Mouse (Mus musculus) kidney, adult 9 months (tissue): Measurements from ENCODE around the gene Cwc27.
A peak's percentile ranks its signal among the peaks of the same experiment; 100 is the strongest.

ENCODE experiments used
- DNase-seq: peaks from one replicate; pipeline ENCODE4 v3.0.0; 2022

Gene Cwc27

DNA sequence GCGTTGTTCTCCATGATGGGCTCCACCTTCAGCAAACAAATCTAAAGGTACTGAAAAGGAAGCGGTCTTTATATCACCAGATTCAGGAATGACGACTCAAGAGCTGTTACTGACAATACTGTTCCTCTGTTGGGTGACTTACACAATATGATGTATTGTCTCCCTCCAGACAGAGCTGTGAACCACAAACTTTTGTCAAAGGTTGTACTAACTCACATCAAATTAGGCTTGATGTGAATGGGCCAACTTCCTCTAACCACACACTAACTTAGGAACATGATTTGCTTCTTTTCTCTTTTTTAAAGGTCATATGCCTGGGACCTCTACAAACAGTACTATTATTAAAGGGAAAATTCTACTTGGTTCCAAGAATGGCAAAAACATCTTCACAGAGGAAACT lies 53.7 kb downstream of the Cwc27 start:
- no peak for DNase-seq

DNA sequence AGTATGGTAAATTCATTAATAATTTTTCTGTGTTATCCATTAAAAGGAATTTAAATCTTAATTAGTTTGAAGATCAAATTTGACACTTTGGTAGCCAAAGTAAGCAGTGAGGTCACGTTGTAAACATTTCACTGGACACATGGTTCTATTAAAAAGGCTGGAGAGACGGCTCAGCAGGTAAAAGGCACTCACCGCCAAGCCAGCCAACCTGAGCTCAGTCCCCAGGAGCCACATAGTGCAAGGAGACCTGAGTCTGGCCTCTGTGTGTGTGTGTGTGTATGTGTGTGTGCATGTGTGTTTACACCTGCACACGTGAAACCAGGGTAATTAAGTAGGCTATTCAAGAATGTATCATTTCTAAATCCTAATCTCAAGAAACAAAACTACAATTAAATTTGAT lies 54.5 kb downstream of the Cwc27 start:
- DNase-seq: no peak

GRCm38 (mm10) chr13:104759381-104759780 lies 57.6 kb downstream of the Cwc27 start:
- DNase-seq: no peak

GRCm38 (mm10) chr13:104747032-104747431 lies 69.9 kb downstream of the Cwc27 start:
- no peak for DNase-seq

- no peak for DNase-seq
Measured at GRCm38 (mm10) chr13:104742866-104743265, 74.1 kb downstream of the Cwc27 start.

DNA sequence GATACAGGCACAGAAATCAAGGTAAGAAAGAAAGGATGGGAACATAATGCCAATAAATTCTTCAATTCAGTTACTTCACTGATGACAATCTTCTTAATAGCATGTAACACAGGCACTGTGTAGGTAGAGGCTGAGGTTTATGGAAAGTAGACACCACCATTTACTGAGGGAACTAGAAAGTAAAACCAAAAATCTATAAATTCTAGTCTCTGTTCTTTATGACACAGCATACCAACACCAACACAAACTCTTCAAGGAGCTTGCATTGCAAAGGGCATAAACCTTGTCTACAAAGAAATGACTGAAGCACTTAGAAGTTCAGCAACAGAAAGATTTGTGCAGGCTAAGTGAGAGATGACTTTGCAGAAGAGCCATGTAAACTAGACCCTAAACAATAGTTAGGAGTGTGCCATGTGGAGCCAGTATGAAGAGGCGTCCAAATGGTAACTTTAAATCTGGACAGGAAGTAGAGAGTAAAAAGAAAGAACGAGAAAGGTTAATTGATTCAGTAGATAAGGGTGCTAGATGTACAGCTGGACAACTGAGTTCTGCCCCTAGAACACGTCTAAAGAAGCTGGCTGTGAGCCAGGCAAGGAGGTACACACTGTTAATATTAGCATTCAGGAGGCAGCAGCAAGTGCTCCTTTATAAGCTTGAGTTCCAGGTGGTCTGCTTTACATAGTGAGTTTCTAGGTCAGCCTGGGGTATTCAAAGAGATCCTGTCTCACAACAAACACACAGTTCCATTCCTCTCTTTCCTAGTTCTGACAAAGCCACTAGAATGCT lies 87.5 kb downstream of the Cwc27 start:
- no peak for DNase-seq

- no peak for DNase-seq
Measured at GRCm38 (mm10) chr13:104727681-104728080, 89.3 kb downstream of the Cwc27 start.

- no peak for DNase-seq
Measured at GRCm38 (mm10) chr13:104720133-104720532, 96.8 kb downstream of the Cwc27 start.

GRCm38 (mm10) chr13:104694612-104695355 lies 122.2 kb downstream of the Cwc27 start:
- DNase-seq: peak; percentile 36

GRCm38 (mm10) chr13:104692710-104693109 lies 124.2 kb downstream of the Cwc27 start:
- DNase-seq: no peak

DNA sequence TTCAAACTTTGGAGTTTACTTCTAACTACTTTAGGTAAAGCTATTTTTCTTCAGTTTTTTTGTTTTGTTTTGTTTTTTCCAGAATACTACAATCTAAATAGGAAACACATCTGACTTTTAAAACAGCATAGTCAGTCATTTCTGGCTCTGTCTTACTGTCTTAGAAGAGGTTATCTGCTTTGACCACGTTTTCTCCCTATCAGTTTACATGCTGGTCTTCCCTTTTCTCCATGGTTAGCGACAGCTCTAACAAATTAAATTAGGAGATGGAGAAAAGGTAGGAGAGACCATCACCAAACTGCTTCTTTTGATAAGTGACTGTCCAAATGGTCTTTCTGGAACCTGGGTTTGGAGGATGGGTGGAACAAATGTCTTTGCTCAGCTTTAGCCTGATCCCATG lies 131.4 kb downstream of the Cwc27 start:
- DNase-seq: no peak

DNA sequence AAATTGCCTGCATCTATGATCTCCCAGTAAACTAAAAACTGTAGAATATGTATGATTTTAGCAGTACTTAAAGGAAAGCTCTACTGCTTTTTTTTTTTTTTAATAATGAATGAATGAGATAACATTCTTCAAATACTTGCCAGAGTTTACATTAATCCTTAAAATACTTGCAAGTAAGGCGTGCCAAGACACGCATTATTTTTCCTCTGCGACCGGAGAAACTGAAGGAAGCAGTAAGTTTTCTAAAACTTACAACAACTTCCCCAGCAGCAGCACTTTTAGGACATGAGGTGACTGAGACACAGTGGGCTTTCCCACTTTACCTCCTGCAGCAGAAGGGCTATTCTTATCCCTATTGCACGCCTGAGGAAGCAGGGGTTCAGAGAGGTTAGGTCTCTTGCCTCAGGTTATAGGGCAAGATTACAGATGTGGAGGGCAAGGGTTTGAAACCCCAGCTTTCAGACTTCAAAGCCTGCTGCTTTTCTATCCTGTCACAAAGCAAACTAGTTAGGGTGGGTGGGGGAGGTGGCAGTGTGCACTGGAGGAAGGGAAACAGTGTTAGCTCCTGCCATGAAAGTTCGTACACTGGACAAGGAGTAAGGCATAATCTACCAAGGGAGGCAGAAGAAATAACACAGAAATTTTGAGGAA lies 132.5 kb downstream of the Cwc27 start:
- no peak for DNase-seq

GRCm38 (mm10) chr13:104681212-104681611 lies 135.7 kb downstream of the Cwc27 start:
- peak; percentile 72 for DNase-seq

- no peak for DNase-seq
Measured at GRCm38 (mm10) chr13:104661188-104661587, 155.8 kb downstream of the Cwc27 start.

GRCm38 (mm10) chr13:104660042-104660680 lies 156.8 kb downstream of the Cwc27 start:
- no peak for DNase-seq

- no peak for DNase-seq
Measured at GRCm38 (mm10) chr13:104656666-104657272, 160.2 kb downstream of the Cwc27 start.

DNA sequence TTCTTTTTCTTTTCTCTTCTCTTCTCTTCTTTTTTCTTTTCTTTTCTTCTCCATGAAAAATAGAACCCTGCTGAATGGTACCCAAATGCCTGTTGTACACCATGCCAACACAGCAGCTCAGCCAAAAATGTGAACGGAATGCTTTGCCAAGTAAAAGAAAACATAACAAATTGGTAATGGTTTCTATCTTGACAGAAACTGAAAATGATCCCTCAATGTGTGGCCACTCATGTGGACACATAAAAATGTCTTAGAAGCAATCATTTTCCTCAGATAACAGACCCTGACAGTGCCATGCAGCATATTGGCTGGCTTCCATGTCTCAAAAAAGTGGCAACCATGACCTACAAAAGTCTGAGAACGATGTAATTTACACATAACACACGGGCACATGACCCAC lies 161.8 kb downstream of the Cwc27 start:
- no peak for DNase-seq

- no peak for DNase-seq
Measured at GRCm38 (mm10) chr13:104651763-104652162, 165.2 kb downstream of the Cwc27 start.

- DNase-seq: no peak
Measured at GRCm38 (mm10) chr13:104650654-104651053, 166.3 kb downstream of the Cwc27 start.

DNA sequence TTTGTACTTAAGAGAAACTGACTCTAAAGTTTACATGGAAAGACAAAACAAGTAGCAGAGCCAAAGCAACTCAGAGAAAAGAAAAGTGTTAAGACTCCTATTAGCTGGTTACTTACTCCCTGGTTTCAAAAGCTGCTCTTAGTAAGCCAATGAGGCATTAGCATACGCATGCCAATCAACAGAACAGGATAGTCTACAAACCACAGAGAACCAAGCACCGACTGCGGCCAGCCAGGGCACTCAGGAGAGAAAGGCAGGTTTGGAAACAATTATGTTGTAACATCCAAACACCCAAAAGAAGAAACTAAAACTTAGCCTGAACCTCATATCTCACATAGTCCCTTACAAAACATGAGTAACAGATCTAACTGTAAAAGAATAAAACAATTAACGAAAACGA lies 166.8 kb downstream of the Cwc27 start:
- no peak for DNase-seq

- no peak for DNase-seq
Measured at GRCm38 (mm10) chr13:104645778-104646425, 171.0 kb downstream of the Cwc27 start.

DNA sequence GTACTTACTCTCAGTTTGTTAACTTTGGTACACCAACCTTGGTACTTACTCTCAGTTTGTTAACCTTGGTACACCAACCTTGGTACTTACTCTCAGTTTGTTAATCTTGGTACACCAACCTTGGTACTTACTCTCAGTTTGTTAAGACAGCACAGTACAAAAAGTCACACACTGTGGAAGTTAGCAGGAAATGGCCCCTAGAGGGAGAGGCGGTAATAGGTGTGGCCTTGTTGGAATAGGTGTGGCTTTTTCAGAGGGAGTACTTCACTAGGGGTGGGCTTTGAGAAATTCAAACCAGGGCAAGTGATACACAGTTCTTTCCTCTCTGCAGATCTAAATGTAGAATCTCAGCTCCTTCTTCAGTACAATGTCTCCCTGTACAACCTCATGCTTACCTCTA lies 172.8 kb downstream of the Cwc27 start:
- no peak for DNase-seq
